Mouse (Mus musculus) heart, adult 18-20 months (tissue): Measurements from ENCODE around the gene Dtnb. TPM values are rescaled to one million over a fixed set of nuclear protein-coding genes. Genes with fewer than 3 reads are reported as not detected.

Experiments used
- DNase-seq, 2 experiments: peaks; one replicate each; pipeline ENCODE4 v3.0.0; 2021 to 2022; ENCODE audit warnings: mixed read lengths in 1 of 2
- total RNA-seq, 2 experiments: library from RNA; stranded (reverse); gene quantifications; 2 replicates each; pipeline ENCODE4 v1.2.3; 2021

Gene Dtnb
- total RNA-seq, 2 experiments from 2014 or later = 7.9 to 9.1 TPM

GRCm38 (mm10) chr12:3773643-3774042 is 201.5 kb downstream of the Dtnb start:
- no peak for DNase-seq

GRCm38 (mm10) chr12:3776015-3776414 is 203.8 kb downstream of the Dtnb start:
- DNase-seq = no peak

GRCm38 (mm10) chr12:3777682-3778081 is 205.5 kb downstream of the Dtnb start:
- DNase-seq = no peak

- no peak for DNase-seq
Measured at GRCm38 (mm10) chr12:3778286-3778685, 206.1 kb downstream of the Dtnb start.

- DNase-seq = no peak
Measured at GRCm38 (mm10) chr12:3779639-3780038, 207.5 kb downstream of the Dtnb start.

- DNase-seq = peak; percentile 76 to 85
Measured at GRCm38 (mm10) chr12:3780405-3780891, 208.3 kb downstream of the Dtnb start.

GRCm38 (mm10) chr12:3780931-3781471 is 208.8 kb downstream of the Dtnb start:
- DNase-seq = no peak

- DNase-seq = peak; percentile 94 to 95
Measured at GRCm38 (mm10) chr12:3781482-3781881, 209.3 kb downstream of the Dtnb start.

GRCm38 (mm10) chr12:3783196-3783825 is 211.1 kb downstream of the Dtnb start:
- DNase-seq = no peak

GRCm38 (mm10) chr12:3784258-3784657 is 212.1 kb downstream of the Dtnb start:
- DNase-seq = no peak

- no peak for DNase-seq
Measured at GRCm38 (mm10) chr12:3784729-3785128, 212.5 kb downstream of the Dtnb start.

GRCm38 (mm10) chr12:3787041-3787440 is 214.9 kb downstream of the Dtnb start:
- no peak for DNase-seq

- no peak for DNase-seq
Measured at GRCm38 (mm10) chr12:3787541-3787940, 215.4 kb downstream of the Dtnb start.

- DNase-seq = no peak
Measured at GRCm38 (mm10) chr12:3788421-3789051, 216.4 kb downstream of the Dtnb start.

GRCm38 (mm10) chr12:3789626-3790185 is 217.5 kb downstream of the Dtnb start:
- DNase-seq = no peak

GRCm38 (mm10) chr12:3791257-3791656 is 219.1 kb downstream of the Dtnb start:
- peak in 1 of 2 experiments; percentile 22 for DNase-seq

GRCm38 (mm10) chr12:3791732-3792131 is 219.6 kb downstream of the Dtnb start:
- peak; percentile 96 to 99 for DNase-seq

- DNase-seq = no peak
Measured at GRCm38 (mm10) chr12:3792248-3792647, 220.1 kb downstream of the Dtnb start.

- no peak for DNase-seq
Measured at GRCm38 (mm10) chr12:3795569-3795968, 223.4 kb downstream of the Dtnb start.

GRCm38 (mm10) chr12:3799551-3799950 is 227.4 kb downstream of the Dtnb start:
- DNase-seq = peak in 1 of 2 experiments; percentile 47

- DNase-seq = no peak
Measured at GRCm38 (mm10) chr12:3805852-3806251, 233.7 kb downstream of the Dtnb start, which contains the start of gene Dnmt3a. TSS of gene Dnmt3a (plus strand) at chr12:3806007.

- peak; percentile 85 to 86 for DNase-seq
Measured at GRCm38 (mm10) chr12:3806271-3806684, 234.1 kb downstream of the Dtnb start.
